Mouse (Mus musculus) lung, postnatal 36 days (tissue): ENCODE data around the gene Gm21992.
A peak's percentile ranks its signal among the peaks of the same experiment; 100 is the strongest.

ENCODE experiments used
- DNase-seq: peaks from one replicate; pipeline ENCODE4 v3.0.0; 2022; ENCODE audit warnings: mixed read lengths

The Gm21992 gene

DNA sequence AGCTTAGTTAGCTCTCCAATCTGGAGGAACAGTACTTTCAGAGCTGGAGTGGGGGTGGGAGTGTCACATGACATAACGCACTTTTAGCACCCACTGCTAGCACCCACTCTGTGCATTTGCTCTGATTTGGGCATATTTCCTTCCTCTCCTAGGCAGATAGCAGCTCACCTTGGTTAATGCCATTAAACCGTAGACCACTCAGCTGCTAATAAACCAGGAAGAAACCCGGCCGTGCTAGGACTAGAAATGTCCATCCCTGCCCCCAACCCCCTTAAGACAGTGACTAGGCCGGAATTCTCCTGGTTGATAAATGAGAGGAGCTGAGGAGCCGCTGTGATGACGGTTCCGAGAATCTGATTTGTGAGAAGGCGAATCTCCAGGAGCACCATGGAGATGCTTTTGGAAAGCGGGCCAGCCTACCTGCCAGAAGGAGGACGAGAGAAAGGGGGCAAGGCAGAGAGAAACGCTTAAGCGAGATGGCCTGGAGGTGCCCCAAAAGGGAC, 100.3 kb downstream of the Gm21992 start, which contains the start of gene Sptbn2:
TSS of gene Sptbn2 (plus strand) at position 70 of the 503 bp plus-strand sequence.
- DNase-seq = no peak

DNA sequence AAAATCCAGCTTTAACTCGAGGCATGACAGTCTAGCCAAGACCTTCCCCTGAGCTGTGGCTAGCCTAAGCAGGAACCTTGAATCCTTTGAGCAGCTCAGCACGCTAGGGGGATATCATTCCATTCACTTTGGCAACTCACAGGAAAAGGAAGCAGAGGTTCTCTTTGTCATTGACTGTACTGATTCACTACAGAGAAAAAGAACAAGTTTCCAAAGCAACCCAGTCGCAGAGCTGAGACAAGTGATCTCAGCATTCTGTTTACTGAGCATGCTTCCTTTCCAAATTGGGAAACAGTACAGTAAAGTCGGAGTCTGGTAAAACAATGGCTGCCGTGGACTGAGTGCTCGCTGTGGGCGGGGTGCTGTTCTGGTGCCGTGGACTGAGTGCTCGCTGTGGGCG, 102.6 kb downstream of the Gm21992 start:
- no peak for DNase-seq

DNA sequence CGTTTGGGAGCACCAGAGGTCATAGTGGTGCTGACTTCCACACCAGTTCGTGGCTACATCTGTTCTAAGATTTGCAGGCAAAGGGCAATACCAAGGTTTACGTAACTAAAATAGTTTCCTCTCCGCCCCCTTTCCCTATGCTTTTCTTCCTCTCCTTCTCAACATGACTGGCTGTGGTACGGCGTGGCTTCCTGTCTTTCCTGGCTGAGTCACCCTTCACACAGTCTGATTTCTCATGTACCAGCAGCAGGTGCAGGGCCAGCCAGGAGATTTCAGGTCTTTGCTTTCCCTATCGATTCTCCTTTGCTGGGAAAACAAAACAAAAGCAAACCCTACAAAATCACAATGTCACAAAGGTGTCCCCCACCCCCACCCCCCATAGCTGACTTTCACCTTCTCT, 110.2 kb downstream of the Gm21992 start:
- DNase-seq = peak; percentile 42

DNA sequence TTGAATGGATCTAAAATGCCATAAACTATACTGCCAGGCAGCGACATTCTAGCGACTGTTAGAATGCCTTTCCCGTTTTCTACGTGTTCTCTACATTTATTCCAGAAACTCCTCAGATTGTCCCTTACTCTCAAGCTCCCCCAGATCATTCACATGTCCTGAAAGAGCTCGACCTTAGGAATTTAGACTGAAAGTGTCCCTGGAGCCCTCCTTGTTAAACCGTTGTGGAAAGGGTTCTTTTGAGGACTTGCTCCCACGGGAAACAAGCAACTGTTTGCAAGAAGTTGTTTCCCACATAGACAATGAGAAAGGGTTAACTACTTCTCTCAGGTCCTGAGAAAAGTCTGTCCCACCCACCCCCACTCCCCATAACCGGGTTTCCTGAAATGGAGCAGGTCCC, 110.8 kb downstream of the Gm21992 start:
- DNase-seq = no peak

DNA sequence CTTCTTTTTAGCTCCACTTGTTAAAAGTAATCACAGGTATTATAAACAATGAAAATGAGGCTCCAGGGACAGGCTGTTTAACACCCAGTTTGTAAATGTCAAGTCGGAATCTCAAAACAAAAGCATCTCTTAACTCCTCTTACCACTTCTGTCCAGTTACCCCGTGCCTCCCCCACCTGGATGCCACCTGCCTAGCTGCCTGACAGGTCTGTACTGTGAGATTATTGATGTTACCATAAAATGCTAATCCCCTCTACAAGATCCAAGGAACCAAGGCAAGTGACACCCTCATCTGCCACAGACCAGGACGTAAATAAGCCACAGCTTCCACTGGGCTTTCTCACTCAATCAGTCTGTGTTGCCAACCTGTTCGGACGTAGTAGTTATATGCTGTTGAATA, 111.6 kb downstream of the Gm21992 start:
- DNase-seq = no peak

DNA sequence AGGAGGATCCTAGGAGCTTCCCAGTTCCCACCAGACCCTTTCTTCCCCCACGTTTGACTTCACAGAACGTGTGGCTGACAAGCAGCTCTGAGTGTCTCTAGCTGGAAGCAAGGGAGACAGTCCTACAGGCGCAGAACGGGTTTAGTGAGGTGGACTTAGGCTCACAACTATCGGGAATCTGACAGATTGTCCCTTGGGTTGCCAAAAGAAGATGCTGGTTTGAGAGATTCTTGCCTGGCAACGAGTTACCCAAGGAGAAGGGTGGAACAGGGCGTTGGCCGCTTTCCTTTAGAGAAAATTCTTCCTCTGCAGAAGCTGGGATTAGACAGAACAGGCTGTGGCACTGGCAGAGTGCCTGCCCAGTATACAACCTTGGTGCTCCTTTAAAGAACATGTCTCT, 112.6 kb downstream of the Gm21992 start:
- no peak for DNase-seq

DNA sequence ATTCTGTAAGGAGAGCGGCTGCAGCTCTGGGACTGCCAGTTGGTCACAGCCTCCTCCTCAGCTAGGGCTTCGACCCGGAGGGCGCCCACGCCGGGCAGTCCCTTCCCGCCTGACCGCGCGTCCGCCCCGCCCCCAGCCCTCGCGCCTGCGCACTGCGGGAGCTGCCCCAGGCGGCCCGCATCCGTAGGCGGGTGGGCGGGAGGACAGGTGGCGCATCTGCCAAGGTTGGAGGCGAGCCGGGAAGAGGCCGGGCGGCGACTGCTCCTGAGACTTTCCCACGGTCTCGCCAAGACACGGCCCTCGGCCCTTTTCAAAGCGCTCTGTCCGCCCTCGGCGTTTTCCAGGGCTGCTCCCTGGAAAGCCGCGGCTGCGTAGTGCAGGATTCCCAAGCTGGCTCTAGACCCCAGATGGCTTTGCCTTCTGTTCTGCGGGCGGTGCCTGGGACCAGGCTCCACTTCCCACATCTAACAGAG, 113.2 kb downstream of the Gm21992 start, which contains the start of gene Gm960:
TSS of gene Gm960 (minus strand) at position 464 of the 473 bp plus-strand sequence.
- peak; percentile 48 for DNase-seq

DNA sequence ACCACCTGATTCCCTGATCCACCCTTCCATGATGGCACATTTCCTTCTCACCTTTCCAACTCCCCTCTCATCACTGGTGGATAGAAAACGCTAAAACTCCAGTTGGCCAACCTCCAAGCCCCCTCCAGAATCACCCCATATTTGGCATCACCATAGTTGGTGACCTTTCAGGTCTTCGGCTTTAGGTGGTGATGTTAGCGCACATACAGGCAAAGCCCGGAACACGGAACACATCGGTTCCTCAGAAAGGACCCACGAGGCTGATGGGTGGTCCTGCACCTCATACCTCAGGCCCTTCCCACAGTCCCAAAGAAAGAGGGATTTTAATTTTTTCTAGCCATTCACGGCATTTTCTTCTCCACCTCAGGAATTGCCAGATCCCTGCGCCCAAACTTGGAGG, 113.7 kb downstream of the Gm21992 start:
- no peak for DNase-seq

DNA sequence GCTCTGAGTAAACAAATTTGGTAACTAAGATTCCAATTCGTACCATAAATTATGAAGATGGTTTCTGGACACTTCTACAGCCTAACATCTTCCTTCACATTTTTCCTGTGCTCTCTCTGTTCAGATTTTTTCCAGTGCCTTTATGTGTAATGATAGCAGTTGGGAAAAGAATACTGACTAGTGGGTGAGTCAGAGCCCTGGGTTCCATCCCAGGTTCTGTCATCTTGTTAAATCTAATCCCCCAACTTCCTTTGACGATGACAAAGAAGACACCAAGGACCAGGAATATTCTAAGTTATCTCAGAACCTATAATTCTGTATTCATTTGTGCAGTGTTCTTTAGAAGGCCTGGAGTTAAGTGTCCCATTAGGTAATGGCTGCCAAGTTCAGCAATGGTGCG, 114.3 kb downstream of the Gm21992 start:
- DNase-seq = no peak

DNA sequence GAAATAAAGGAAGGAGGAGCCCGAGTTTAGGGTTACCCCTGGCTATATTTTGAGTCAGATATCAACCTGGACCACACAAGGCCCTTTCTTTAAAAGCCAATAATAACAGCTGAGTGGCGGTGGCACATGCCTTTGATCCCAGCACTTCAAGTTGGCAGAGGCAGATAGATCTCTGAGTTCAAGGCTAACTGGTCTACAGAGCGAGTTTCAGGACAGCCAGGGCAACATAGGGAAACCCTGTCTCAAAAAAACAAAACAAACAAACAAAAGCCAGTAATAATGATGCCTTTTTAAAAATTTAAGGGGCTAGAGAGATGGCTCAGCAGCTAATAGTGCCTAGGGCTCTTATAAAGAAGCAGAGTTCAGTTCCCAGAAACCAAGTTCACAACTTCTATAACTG, 117.1 kb downstream of the Gm21992 start:
- no peak for DNase-seq
